Comparison of ENCODE assay signal across 21 mouse cellular contexts in the genomic region with DNA sequence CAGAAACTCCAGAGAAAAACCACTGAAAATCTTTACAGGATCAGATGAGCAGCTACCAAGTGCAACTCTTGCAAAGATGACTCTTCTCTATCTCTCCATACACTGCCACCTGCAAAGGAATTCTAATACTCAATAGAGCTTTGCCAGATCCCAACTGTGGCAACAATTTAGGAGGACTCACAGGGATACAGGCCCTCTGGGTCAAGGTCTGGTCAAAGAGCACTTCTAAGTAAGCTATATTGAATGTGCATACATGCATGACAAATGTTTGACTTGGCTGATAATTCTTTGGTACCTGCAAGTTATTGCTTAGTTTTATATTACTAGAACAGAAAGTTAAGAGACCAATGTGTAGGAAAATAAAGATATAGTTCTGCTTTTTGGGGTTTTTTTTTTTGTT. TPM values are rescaled to one million over a fixed set of nuclear protein-coding genes. Genes with fewer than 3 reads are reported as not detected.
DNase-seq lines count a peak whose midpoint lies in the region; ATAC-seq and TF ChIP-seq lines count a peak whose summit lies in the region.
"Had no signal": no experiment of that assay in that cellular context is flagged by ENCODE, and none has a peak within 500 bp of the region (broad histone marks: within the 10 kb centered on the region; RNA-seq: fewer than 3 reads in every experiment).

No protein-coding gene starts in this region.

- no peak overlapping the region for H3K9ac ChIP-seq in kidney, embryonic 15.5 days
- H3K9ac ChIP-seq in liver, adult 2 months (ENCODE audit: low read depth, low read length): no peak overlapping the region
- no peak overlapping the region for H3K9ac ChIP-seq in liver, embryonic 11.5 days (ENCODE audit: low read depth, low read length)
- H3K9ac ChIP-seq: embryonic facial prominence, embryonic 13.5 days; embryonic facial prominence, embryonic 15.5 days; forebrain, embryonic 12.5 days had no signal

- no peaks in the 10 kb centered on the region for H3K79me2 ChIP-seq in liver, adult 2 months (ENCODE audit: control insufficient read depth, insufficient read depth, low read length)

- ATAC-seq in kidney, embryonic 15.5 days (replicated peaks; ENCODE audit: low FRiP score): no peak
- ATAC-seq in liver, embryonic 11.5 days (replicated peaks; ENCODE audit: low FRiP score): no peak
- ATAC-seq: forebrain, embryonic 14.5 days; forebrain, embryonic 16.5 days had no signal

- no peaks in the 10 kb centered on the region for H3K27me3 ChIP-seq in kidney, adult 2 months (replicated peaks; ENCODE audit: control insufficient read depth, insufficient read depth, low read length)
- H3K27me3 ChIP-seq in kidney, embryonic 15.5 days: no peaks in the 10 kb centered on the region
- H3K27me3 ChIP-seq in liver, adult 2 months (ENCODE audit: control insufficient read depth, insufficient read depth, low read length): no peaks in the 10 kb centered on the region
- H3K27me3 ChIP-seq in liver, embryonic 11.5 days (replicated peaks; ENCODE audit: control insufficient read depth, insufficient read depth, low read length): no peaks in the 10 kb centered on the region
- H3K27me3 ChIP-seq: embryonic facial prominence, embryonic 13.5 days; embryonic facial prominence, embryonic 15.5 days; forebrain, embryonic 12.5 days had no signal

- peaks cover 3% of the 10 kb centered on the region for H3K36me3 ChIP-seq in kidney, adult 2 months (ENCODE audit: control insufficient read depth, insufficient read depth, low read length)
- H3K36me3 ChIP-seq in kidney, embryonic 15.5 days: peaks cover 87% of the 10 kb centered on the region
- H3K36me3 ChIP-seq in liver, adult 2 months (ENCODE audit: control insufficient read depth, insufficient read depth, low read length): peaks cover 47% of the 10 kb centered on the region
- peaks cover 18% of the 10 kb centered on the region for H3K36me3 ChIP-seq in liver, embryonic 11.5 days (ENCODE audit: control insufficient read depth, insufficient read depth, low read length)

- no peak for TF ChIP-seq POLR2A in kidney, adult 2 months (IDR thresholded peaks at IDR 0.05; ENCODE audit: low read depth, low read length)
- no peak for TF ChIP-seq POLR2A in liver, adult 2 months (IDR thresholded peaks at IDR 0.05; ENCODE audit: extremely low read depth, insufficient read depth, low read length)

- H3K4me2 ChIP-seq in kidney, embryonic 15.5 days: no peak overlapping the region
- H3K4me2 ChIP-seq in liver, embryonic 11.5 days: no peak overlapping the region
- H3K4me2 ChIP-seq: embryonic facial prominence, embryonic 13.5 days; embryonic facial prominence, embryonic 15.5 days; forebrain, embryonic 12.5 days had no signal

- no peaks in the 10 kb centered on the region for H3K9me3 ChIP-seq in kidney, embryonic 15.5 days (replicated peaks)
- no peaks in the 10 kb centered on the region for H3K9me3 ChIP-seq in liver, embryonic 11.5 days (ENCODE audit: control insufficient read depth, low read length)
- H3K9me3 ChIP-seq: embryonic facial prominence, embryonic 13.5 days; embryonic facial prominence, embryonic 15.5 days; forebrain, embryonic 10.5 days; forebrain, embryonic 12.5 days had no signal

- no peak for TF ChIP-seq CTCF in kidney, adult 2 months (conservative IDR thresholded peaks at IDR 0.05; ENCODE audit: insufficient read depth, insufficient read length, low read depth, low read length)
- no peak for TF ChIP-seq CTCF in liver, adult 2 months (IDR thresholded peaks at IDR 0.05; ENCODE audit: low read depth, low read length)

- H3K27ac ChIP-seq in kidney, adult 2 months (ENCODE audit: insufficient read depth, low read depth, low read length): no peak overlapping the region
- H3K27ac ChIP-seq in kidney, embryonic 15.5 days: no peak overlapping the region
- H3K27ac ChIP-seq in liver, adult 2 months (replicated peaks; ENCODE audit: insufficient read depth, low read depth, low read length): no peak overlapping the region
- no peak overlapping the region for H3K27ac ChIP-seq in liver, embryonic 11.5 days (ENCODE audit: low read depth, low read length)
- H3K27ac ChIP-seq: embryonic facial prominence, embryonic 13.5 days; embryonic facial prominence, embryonic 15.5 days; forebrain, embryonic 10.5 days; forebrain, embryonic 12.5 days had no signal

- peak; percentile 59 for DNase-seq in kidney, adult 2 months
- DNase-seq in liver, adult 2 months (ENCODE audit: extremely low read depth, low read depth, low spot score): peak; percentile 28
- no peak for DNase-seq in liver, embryonic 11.5 days (ENCODE audit: low spot score)
- DNase-seq: adrenal gland, adult 2 months; adrenal gland, postnatal 10 days; adrenal gland, postnatal 25 days; cerebellum, adult 11 months; cerebellum, adult 18-20 months; cerebellum, adult 8-10 months; cerebellum, adult 9-11 months; cerebellum, postnatal 14 days; cerebellum, postnatal 36 days; embryo, embryonic 11 days had no signal

- H3K4me3 ChIP-seq in kidney, adult 2 months (ENCODE audit: insufficient read depth, low read depth, low read length): no peak overlapping the region
- H3K4me3 ChIP-seq in kidney, embryonic 15.5 days (replicated peaks): no peak overlapping the region
- no peak overlapping the region for H3K4me3 ChIP-seq in liver, adult 2 months (ENCODE audit: insufficient read depth, low read depth, low read length)
- H3K4me3 ChIP-seq in liver, embryonic 11.5 days (ENCODE audit: low read depth, low read length): no peak overlapping the region
- H3K4me3 ChIP-seq: embryonic facial prominence, embryonic 13.5 days; embryonic facial prominence, embryonic 15.5 days; erythroblast, embryonic 14.5 days; forebrain, embryonic 10.5 days; forebrain, embryonic 12.5 days had no signal

- H3K4me1 ChIP-seq in kidney, adult 2 months (ENCODE audit: control insufficient read depth, insufficient read depth, low read length): no peaks in the 10 kb centered on the region
- H3K4me1 ChIP-seq in kidney, embryonic 15.5 days: no peaks in the 10 kb centered on the region
- no peaks in the 10 kb centered on the region for H3K4me1 ChIP-seq in liver, adult 2 months (ENCODE audit: control insufficient read depth, insufficient read depth, low read length)
- H3K4me1 ChIP-seq in liver, embryonic 11.5 days (replicated peaks; ENCODE audit: control insufficient read depth, insufficient read depth, low read length): no peaks in the 10 kb centered on the region
- H3K4me1 ChIP-seq: embryonic facial prominence, embryonic 13.5 days; embryonic facial prominence, embryonic 15.5 days; forebrain, embryonic 10.5 days; forebrain, embryonic 12.5 days had no signal

RNA-seq across cellular contexts. Expression of a gene that starts 19.3 kb away (rescaled TPM):
- polyA plus RNA-seq in kidney, adult 2 months (2012; rRNA removed): 0.42 and 1.0 TPM in 2 replicates
- polyA plus RNA-seq in kidney, embryonic 15.5 days (2015; fragmentation: Nextera tagmentation; extraction: Ambion mirVana): 6.8 and 7.8 TPM in 2 replicates
- not detected in 2 replicates for total RNA-seq in liver, adult 2 months (2014; rRNA removed)
- not detected in 2 replicates for polyA plus RNA-seq in liver, adult 2 months (2012; rRNA removed)
- 3.9 and 4.5 TPM in 2 replicates for polyA plus RNA-seq in liver, embryonic 11.5 days (2014; fragmentation: Nextera tagmentation; extraction: Ambion mirVana)

RNA-seq across cellular contexts. Expression of a gene that starts 46.4 kb away (rescaled TPM):
- polyA plus RNA-seq in kidney, adult 2 months (2012; rRNA removed): 53.0 and 53.8 TPM in 2 replicates
- 38.8 and 42.6 TPM in 2 replicates for polyA plus RNA-seq in kidney, embryonic 15.5 days (2015; fragmentation: Nextera tagmentation; extraction: Ambion mirVana)
- 3.6 and 6.0 TPM in 2 replicates for total RNA-seq in liver, adult 2 months (2014; rRNA removed)
- 15.2 and 26.9 TPM in 2 replicates for polyA plus RNA-seq in liver, adult 2 months (2012; rRNA removed)
- polyA plus RNA-seq in liver, embryonic 11.5 days (2014; fragmentation: Nextera tagmentation; extraction: Ambion mirVana): 53.4 and 60.5 TPM in 2 replicates
